In the genomic region with DNA sequence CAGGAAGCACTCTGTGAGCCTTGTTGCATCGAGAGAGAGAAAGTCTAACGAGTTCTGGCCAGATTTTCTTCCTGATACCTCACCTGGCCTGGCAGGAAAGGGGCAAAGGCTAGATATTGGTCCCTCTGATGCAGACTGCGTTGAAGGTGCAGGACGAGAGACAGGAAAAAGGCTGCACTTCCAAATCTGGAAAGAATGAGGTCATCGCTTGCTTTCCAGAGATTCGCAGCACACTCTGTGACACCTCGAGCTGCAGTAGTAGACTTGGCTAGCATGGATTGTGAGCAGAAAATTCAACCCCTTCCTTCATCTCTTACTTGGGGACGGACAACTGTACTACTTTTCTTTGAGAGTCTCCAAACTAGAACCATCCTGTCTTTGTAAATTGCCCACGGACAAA, we compare ENCODE assay signal across 32 mouse cellular contexts. TPM values are rescaled to one million over a fixed set of nuclear protein-coding genes. Genes with fewer than 3 reads are reported as not detected.
DNase-seq lines count a peak whose midpoint lies in the region; ATAC-seq and TF ChIP-seq lines count a peak whose summit lies in the region.
"Had no signal": no experiment of that assay in that cellular context is flagged by ENCODE, and none has a peak within 500 bp of the region (broad histone marks: within the 10 kb centered on the region; RNA-seq: fewer than 3 reads in every experiment).

No protein-coding gene starts in this region.

- H3K9ac ChIP-seq in heart, embryonic 13.5 days = no peak overlapping the region; the same call in 1 of the 2 replicates
- no peak overlapping the region for H3K9ac ChIP-seq in liver, postnatal 0 days (replicated peaks)
- H3K9ac ChIP-seq in liver, embryonic 11.5 days (ENCODE audit: low read depth, low read length) = no peak overlapping the region
- no peak overlapping the region for H3K9ac ChIP-seq in intestine, embryonic 15.5 days
- no peak overlapping the region for H3K9ac ChIP-seq in stomach, embryonic 16.5 days (ENCODE audit: low read length)
- H3K9ac ChIP-seq: embryonic facial prominence, embryonic 12.5 days; forebrain, embryonic 12.5 days; liver, embryonic 13.5 days; lung, embryonic 15.5 days; midbrain, embryonic 15.5 days; neural tube, embryonic 13.5 days had no signal

- peak overlapping the region; percentile 54 for H3K4me2 ChIP-seq in heart, embryonic 13.5 days
- 0 out of 2 replicates have a peak overlapping the region, but pooled peaks have one; percentile 7 for H3K4me2 ChIP-seq in liver, postnatal 0 days (ENCODE audit: low read depth, low read length)
- H3K4me2 ChIP-seq in liver, embryonic 11.5 days = no peak overlapping the region
- peak overlapping the region; percentile 40 for H3K4me2 ChIP-seq in intestine, embryonic 15.5 days (replicated peaks)
- peak overlapping the region; percentile 10; the same call in 1 of the 2 replicates for H3K4me2 ChIP-seq in stomach, embryonic 16.5 days (ENCODE audit: low read depth, low read length)
- H3K4me2 ChIP-seq: embryonic facial prominence, embryonic 12.5 days; forebrain, embryonic 12.5 days; liver, embryonic 13.5 days; lung, embryonic 15.5 days; midbrain, embryonic 15.5 days; neural tube, embryonic 13.5 days had no signal

- ATAC-seq in heart, embryonic 13.5 days (ENCODE audit: extremely low read depth, insufficient number of reproducible peaks, low FRiP score, low TSS enrichment) = no peak
- ATAC-seq in liver, postnatal 0 days = no peak
- ATAC-seq in liver, embryonic 11.5 days (replicated peaks; ENCODE audit: low FRiP score) = no peak
- ATAC-seq in intestine, embryonic 15.5 days = peak; percentile 52
- no peak for ATAC-seq in stomach, embryonic 16.5 days (ENCODE audit: insufficient read depth, low FRiP score)
- ATAC-seq in erythroid progenitor cell, adult 5-6 weeks (replicated peaks; ENCODE audit: low FRiP score, poor library complexity, severe bottlenecking) = no peak
- ATAC-seq: activated CD4-positive, CD25-positive, alpha-beta regulatory T cell, adult 4 months; hindbrain, postnatal 0 days; midbrain, embryonic 15.5 days had no signal

- no peak overlapping the region for H3K27ac ChIP-seq in heart, embryonic 13.5 days (replicated peaks)
- H3K27ac ChIP-seq in liver, postnatal 0 days (ENCODE audit: low read depth) = no peak overlapping the region
- H3K27ac ChIP-seq in liver, embryonic 11.5 days (ENCODE audit: low read depth, low read length) = no peak overlapping the region
- H3K27ac ChIP-seq in intestine, embryonic 15.5 days = no peak overlapping the region
- H3K27ac ChIP-seq in stomach, embryonic 16.5 days (ENCODE audit: low read length) = no peak overlapping the region
- H3K27ac ChIP-seq: embryonic facial prominence, embryonic 12.5 days; forebrain, embryonic 12.5 days; hindbrain, embryonic 10.5 days; hindbrain, postnatal 0 days; kidney, postnatal 0 days; liver, embryonic 13.5 days; lung, embryonic 15.5 days; midbrain, embryonic 15.5 days; neural tube, embryonic 13.5 days had no signal

- no peaks in the 10 kb centered on the region for H3K36me3 ChIP-seq in heart, embryonic 13.5 days
- H3K36me3 ChIP-seq in liver, postnatal 0 days (replicated peaks; ENCODE audit: insufficient read depth, low read length) = no peaks in the 10 kb centered on the region
- no peaks in the 10 kb centered on the region for H3K36me3 ChIP-seq in liver, embryonic 11.5 days (ENCODE audit: control insufficient read depth, insufficient read depth, low read length)
- H3K36me3 ChIP-seq in intestine, embryonic 15.5 days = no peaks in the 10 kb centered on the region
- H3K36me3 ChIP-seq in stomach, embryonic 16.5 days (ENCODE audit: control insufficient read depth, insufficient read depth, low read length) = no peaks in the 10 kb centered on the region
- H3K36me3 ChIP-seq: embryonic facial prominence, embryonic 12.5 days; forebrain, embryonic 12.5 days; hindbrain, embryonic 10.5 days; liver, embryonic 13.5 days; lung, embryonic 15.5 days; midbrain, embryonic 15.5 days; neural tube, embryonic 13.5 days had no signal

- 0 out of 2 replicates have a peak, but pooled peaks cover 13% of the 10 kb centered on the region for H3K4me1 ChIP-seq in heart, embryonic 13.5 days
- no peaks in the 10 kb centered on the region; the same call in 1 of the 2 replicates for H3K4me1 ChIP-seq in liver, postnatal 0 days (ENCODE audit: insufficient read depth)
- 0 out of 2 replicates have a peak, but pooled peaks cover 3% of the 10 kb centered on the region for H3K4me1 ChIP-seq in liver, embryonic 11.5 days (replicated peaks; ENCODE audit: control insufficient read depth, insufficient read depth, low read length)
- H3K4me1 ChIP-seq in intestine, embryonic 15.5 days (replicated peaks) = peaks cover 7% of the 10 kb centered on the region; the same call in 1 of the 2 replicates
- H3K4me1 ChIP-seq in stomach, embryonic 16.5 days (ENCODE audit: control insufficient read depth, insufficient read depth, low read length) = 0 out of 2 replicates have a peak, but pooled peaks cover 5% of the 10 kb centered on the region
- H3K4me1 ChIP-seq: liver, embryonic 13.5 days; midbrain, embryonic 15.5 days had no signal

- 4% methylated on average over 9 of the region's 9 CpGs for WGBS in heart, embryonic 13.5 days
- WGBS in liver, postnatal 0 days (ENCODE audit: insufficient replicate concordance) = 16% methylated on average over 9 of the region's 9 CpGs
- 15% methylated on average over 9 of the region's 9 CpGs for WGBS in liver, embryonic 11.5 days
- WGBS in intestine, embryonic 15.5 days = 15% methylated on average over 9 of the region's 9 CpGs
- 18% methylated on average over 9 of the region's 9 CpGs for WGBS in stomach, embryonic 16.5 days

- peaks cover 36% of the 10 kb centered on the region for H3K27me3 ChIP-seq in heart, embryonic 13.5 days (replicated peaks)
- peaks cover 11% of the 10 kb centered on the region for H3K27me3 ChIP-seq in liver, postnatal 0 days (ENCODE audit: insufficient read depth, low read length)
- peaks cover 31% of the 10 kb centered on the region for H3K27me3 ChIP-seq in liver, embryonic 11.5 days (replicated peaks; ENCODE audit: control insufficient read depth, insufficient read depth, low read length)
- peaks cover 9% of the 10 kb centered on the region for H3K27me3 ChIP-seq in intestine, embryonic 15.5 days (replicated peaks)
- H3K27me3 ChIP-seq in stomach, embryonic 16.5 days (ENCODE audit: control insufficient read depth, insufficient read depth, low read length) = peaks cover 10% of the 10 kb centered on the region; the same call in 1 of the 2 replicates

- H3K9me3 ChIP-seq in heart, embryonic 13.5 days = no peaks in the 10 kb centered on the region
- no peaks in the 10 kb centered on the region for H3K9me3 ChIP-seq in liver, postnatal 0 days (ENCODE audit: low read length)
- H3K9me3 ChIP-seq in liver, embryonic 11.5 days (ENCODE audit: control insufficient read depth, low read length) = no peaks in the 10 kb centered on the region
- no peaks in the 10 kb centered on the region for H3K9me3 ChIP-seq in intestine, embryonic 15.5 days
- H3K9me3 ChIP-seq in stomach, embryonic 16.5 days (replicated peaks; ENCODE audit: control insufficient read depth, low read length) = no peaks in the 10 kb centered on the region
- H3K9me3 ChIP-seq: embryonic facial prominence, embryonic 12.5 days; forebrain, embryonic 12.5 days; hindbrain, embryonic 10.5 days; liver, embryonic 13.5 days; lung, embryonic 15.5 days; midbrain, embryonic 15.5 days; neural tube, embryonic 13.5 days had no signal

- TF ChIP-seq CTCF in liver, postnatal 0 days (IDR thresholded peaks at IDR 0.05; ENCODE audit: low read depth) = no peak

- H3K4me3 ChIP-seq in heart, embryonic 13.5 days = peak overlapping the region; percentile 20
- H3K4me3 ChIP-seq in liver, postnatal 0 days (ENCODE audit: low read depth, low read length) = no peak overlapping the region
- no peak overlapping the region for H3K4me3 ChIP-seq in liver, embryonic 11.5 days (ENCODE audit: low read depth, low read length)
- H3K4me3 ChIP-seq in intestine, embryonic 15.5 days (replicated peaks) = no peak overlapping the region
- H3K4me3 ChIP-seq in stomach, embryonic 16.5 days (replicated peaks; ENCODE audit: low read length) = 0 out of 2 replicates have a peak overlapping the region, but pooled peaks have one; percentile 3
- H3K4me3 ChIP-seq: embryonic facial prominence, embryonic 12.5 days; forebrain, embryonic 12.5 days; hindbrain, embryonic 10.5 days; liver, embryonic 13.5 days; lung, embryonic 15.5 days; midbrain, embryonic 15.5 days; myocyte; neural tube, embryonic 13.5 days had no signal

- no peak for TF ChIP-seq EP300 in liver, postnatal 0 days (IDR thresholded peaks at IDR 0.05; ENCODE audit: low read depth)

- no peak for DNase-seq in heart, adult 11 months
- DNase-seq in liver, postnatal 0 days = no peak
- DNase-seq in liver, embryonic 11.5 days (ENCODE audit: low spot score) = no peak
- DNase-seq in cerebellum, adult 11 months = no peak
- DNase-seq: adrenal gland, adult 8-10 months; B cell, adult 2 months; cerebellum, adult 2 months; cerebellum, postnatal 25 days; kidney, adult 2 months; liver, embryonic 13.5 days; lung, postnatal 4 days had no signal

RNA-seq across cellular contexts. Expression of a gene that starts 7.9 kb away (rescaled TPM):
- 0.31 and 0.60 TPM in 2 replicates for polyA plus RNA-seq in heart, embryonic 13.5 days (2015; fragmentation: Nextera tagmentation; extraction: Ambion mirVana)
- polyA plus RNA-seq in liver, postnatal 0 days (2015; fragmentation: Nextera tagmentation; extraction: Ambion mirVana) = 0.08 and 0.09 TPM in 2 replicates
- polyA plus RNA-seq in liver, embryonic 11.5 days (2014; fragmentation: Nextera tagmentation; extraction: Ambion mirVana) = 0.38 and 0.47 TPM in 2 replicates
- 0.71 and 0.92 TPM in 2 replicates for polyA plus RNA-seq in intestine, embryonic 15.5 days (2015; fragmentation: Nextera tagmentation; extraction: Ambion mirVana)
- polyA plus RNA-seq in stomach, embryonic 16.5 days (2015; fragmentation: Nextera tagmentation; extraction: Ambion mirVana) = 2.8 and 3.5 TPM in 2 replicates
- not detected in 2 replicates for total RNA-seq in erythroid progenitor cell, adult 5-6 weeks (2015; ENCODE audit: low replicate concordance)
- not detected in 2 replicates for total RNA-seq in erythroid progenitor cell, adult 5-6 weeks (2017; ENCODE audit: low replicate concordance)
- total RNA-seq: adrenal gland, adult 8-10 months; gastrocnemius, adult 18-20 months; gastrocnemius, postnatal 4 days; megakaryocyte-erythroid progenitor cell, adult 5-6 weeks; MEL had no signal
- polyA plus RNA-seq: cerebellum, adult 2 months; myocyte had no signal

RNA-seq across cellular contexts. Expression of a gene that starts 25.1 kb away (rescaled TPM):
- 0.32 and 0.33 TPM in 2 replicates for polyA plus RNA-seq in heart, embryonic 13.5 days (2015; fragmentation: Nextera tagmentation; extraction: Ambion mirVana)
- 1.5 and 2.3 TPM in 2 replicates for polyA plus RNA-seq in liver, postnatal 0 days (2015; fragmentation: Nextera tagmentation; extraction: Ambion mirVana)
- polyA plus RNA-seq in liver, embryonic 11.5 days (2014; fragmentation: Nextera tagmentation; extraction: Ambion mirVana) = 3.4 and 3.5 TPM in 2 replicates
- 6.4 and 8.9 TPM in 2 replicates for polyA plus RNA-seq in intestine, embryonic 15.5 days (2015; fragmentation: Nextera tagmentation; extraction: Ambion mirVana)
- 9.8 and 10.0 TPM in 2 replicates for polyA plus RNA-seq in stomach, embryonic 16.5 days (2015; fragmentation: Nextera tagmentation; extraction: Ambion mirVana)
- not detected in 2 replicates for total RNA-seq in erythroid progenitor cell, adult 5-6 weeks (2015; ENCODE audit: low replicate concordance)
- not detected in 2 replicates for total RNA-seq in erythroid progenitor cell, adult 5-6 weeks (2017; ENCODE audit: low replicate concordance)
- total RNA-seq: adrenal gland, adult 8-10 months; gastrocnemius, adult 18-20 months; gastrocnemius, postnatal 4 days; layer of hippocampus, postnatal 14 days; left cerebral cortex, postnatal 10 days; megakaryocyte-erythroid progenitor cell, adult 5-6 weeks; MEL had no signal
- polyA plus RNA-seq: activated CD4-positive, CD25-positive, alpha-beta regulatory T cell, adult 4 months; limb, embryonic 11.5 days; myocyte had no signal

Comparison
In these comparisons a context has a peak if more than half of its experiments do, and no peak if none do; other contexts are left out.
1. H3K4me3 ChIP-seq: peak in heart, embryonic 13.5 days (single experiment) and stomach, embryonic 16.5 days (single experiment); none in liver, postnatal 0 days (single experiment), liver, embryonic 11.5 days (single experiment) and intestine, embryonic 15.5 days (single experiment).